Mouse (Mus musculus) liver, adult 2 months (tissue): ENCODE data around the gene Tenm2. TPM values are rescaled to one million over a fixed set of nuclear protein-coding genes. Genes with fewer than 3 reads are reported as not detected.

Experiments used
- DNase-seq: peaks from one replicate; pipeline ENCODE4 v3.0.0-alpha.2; 2011; ENCODE audit warnings: low read depth, low spot score; ENCODE audit errors: extremely low read depth
- H3K27ac ChIP-seq: fragments of 200-500 bp; replicated peaks from 2 replicates; pipeline ENCODE4 v1.5.1; 2012; ENCODE audit warnings: low read depth, mild to moderate bottlenecking, control low read depth, inconsistent platforms, low read length; ENCODE audit not compliant: insufficient read depth
- H3K27me3 ChIP-seq: fragments of 200-500 bp; 2 replicates; pipeline ENCODE4 v1.6.1; 2012; ENCODE audit warnings: mild to moderate bottlenecking, moderate library complexity, low read length, inconsistent platforms; ENCODE audit not compliant: control insufficient read depth, insufficient read depth
- H3K36me3 ChIP-seq: fragments of 200-500 bp; 2 replicates; pipeline ENCODE4 v1.6.1; 2012; ENCODE audit warnings: low read length, inconsistent platforms; ENCODE audit not compliant: control insufficient read depth, insufficient read depth
- H3K4me1 ChIP-seq: fragments of 200-500 bp; 2 replicates; pipeline ENCODE4 v1.6.1; 2011; ENCODE audit warnings: low read length; ENCODE audit not compliant: control insufficient read depth, insufficient read depth
- H3K4me3 ChIP-seq: fragments of 200-500 bp; 2 replicates; pipeline ENCODE4 v1.5.1; 2011; ENCODE audit warnings: low read depth, mild to moderate bottlenecking, control low read depth, low read length, moderate library complexity; ENCODE audit not compliant: insufficient read depth
- H3K79me2 ChIP-seq: fragments of 200-500 bp; 2 replicates; pipeline ENCODE4 v1.6.1; 2012; ENCODE audit warnings: inconsistent platforms, mild to moderate bottlenecking, low read length, moderate library complexity; ENCODE audit not compliant: control insufficient read depth, insufficient read depth
- H3K9ac ChIP-seq: fragments of 200-500 bp; 2 replicates; pipeline ENCODE4 v1.6.1; 2012; ENCODE audit warnings: low read depth, mild to moderate bottlenecking, control low read depth, inconsistent platforms, low read length
- CTCF ChIP-seq: fragments of 200-500 bp; IDR thresholded peaks from 2 replicates; pipeline ENCODE4 v1.5.1; 2011; ENCODE audit warnings: low read depth, low read length, control low read depth
- POLR2A ChIP-seq: fragments of 200-500 bp; IDR thresholded peaks from 2 replicates; pipeline ENCODE4 v1.6.1; 2011; ENCODE audit warnings: low read length, control low read depth; ENCODE audit not compliant: insufficient read depth; ENCODE audit errors: extremely low read depth
- WGBS: fragments of 180-500 bp; shearing (Covaris S2); methylation state at CpG from one replicate; pipeline ENCODE4 v1.1.7; 2018; 5-methylcytosine and 5-hydroxymethylcytosine counted together
- polyA plus RNA-seq: library from polyadenylated mRNA; depleted of rRNA; stranded (reverse); fragments of >200 nt; gene quantifications from 2 replicates; pipeline ENCODE4 v1.2.3, GENCODE M21; 2012
- total RNA-seq: library from RNA; depleted of rRNA; stranded (reverse); fragments of >200 nt; gene quantifications from 2 replicates; pipeline ENCODE4 v1.2.3, GENCODE M21; 2014

Tenm2 gene
- total and polyA plus RNA-seq, 2 experiments, result not detected

- Histone ChIP-seq H3K27ac (no peak overlapping the region), H3K79me2 (no peaks in the 10 kb centered on the region), H3K9ac (no peak overlapping the region), H3K27me3 (no peaks in the 10 kb centered on the region), H3K36me3 (no peaks in the 10 kb centered on the region), H3K4me1 (peaks cover 1% of the 10 kb centered on the region; the same call in 1 of the 2 replicates), H3K4me3 (no peak overlapping the region)
- no peak for DNase-seq
- 85% methylated on average over 2 of the region's 2 CpGs for WGBS
- TF ChIP-seq POLR2A (no peak), CTCF (no peak)
Observed at GRCm38 (mm10) chr11:37143478-37143877, 92.3 kb downstream of the Tenm2 start.

GRCm38 (mm10) chr11:37128893-37129292 is 106.9 kb downstream of the Tenm2 start:
- no peak for TF ChIP-seq CTCF
- TF ChIP-seq POLR2A, result no peak
- WGBS, result 84% methylated on average over 2 of the region's 2 CpGs
- H3K79me2 ChIP-seq, result no peaks in the 10 kb centered on the region

GRCm38 (mm10) chr11:37118058-37118457 is 117.7 kb downstream of the Tenm2 start:
- no peak for TF ChIP-seq POLR2A
- no peak for TF ChIP-seq CTCF
- H3K4me1 ChIP-seq, result no peaks in the 10 kb centered on the region
- H3K79me2 ChIP-seq, result no peaks in the 10 kb centered on the region
- DNase-seq, result peak; percentile 13
- no peak overlapping the region for H3K9ac ChIP-seq
- H3K36me3 ChIP-seq, result no peaks in the 10 kb centered on the region
- no peak overlapping the region for H3K27ac ChIP-seq
- H3K27me3 ChIP-seq, result no peaks in the 10 kb centered on the region
- no peak overlapping the region for H3K4me3 ChIP-seq

More at GRCm38 (mm10) chr11:37128893-37129292, 106.9 kb downstream of the Tenm2 start:
- no peak overlapping the region for H3K27ac ChIP-seq
- no peak overlapping the region for H3K9ac ChIP-seq
- H3K36me3 ChIP-seq, result no peaks in the 10 kb centered on the region
- no peak for DNase-seq
- no peaks in the 10 kb centered on the region for H3K27me3 ChIP-seq
- H3K4me1 ChIP-seq, result no peaks in the 10 kb centered on the region
- H3K4me3 ChIP-seq, result no peak overlapping the region

GRCm38 (mm10) chr11:37115188-37115587 is 120.6 kb downstream of the Tenm2 start:
- Histone ChIP-seq H3K4me3 (no peak overlapping the region), H3K4me1 (no peaks in the 10 kb centered on the region), H3K79me2 (no peaks in the 10 kb centered on the region), H3K36me3 (no peaks in the 10 kb centered on the region), H3K9ac (no peak overlapping the region), H3K27me3 (no peaks in the 10 kb centered on the region), H3K27ac (no peak overlapping the region)
- TF ChIP-seq POLR2A (no peak), CTCF (no peak)
- 65% methylated on average over 4 of the region's 4 CpGs for WGBS
- no peak for DNase-seq

GRCm38 (mm10) chr11:37107069-37107468 is 128.7 kb downstream of the Tenm2 start:
- no peaks in the 10 kb centered on the region for H3K79me2 ChIP-seq
- WGBS, result 65% methylated on average over 2 of the region's 2 CpGs
- H3K27me3 ChIP-seq, result no peaks in the 10 kb centered on the region
- DNase-seq, result no peak
- no peak overlapping the region for H3K27ac ChIP-seq
- H3K4me1 ChIP-seq, result no peaks in the 10 kb centered on the region
- H3K36me3 ChIP-seq, result no peaks in the 10 kb centered on the region
- H3K4me3 ChIP-seq, result no peak overlapping the region
- H3K9ac ChIP-seq, result no peak overlapping the region
- TF ChIP-seq POLR2A, result no peak
- no peak for TF ChIP-seq CTCF

- 66% methylated on average over 5 of the region's 5 CpGs for WGBS
- Histone ChIP-seq H3K27ac (no peak overlapping the region), H3K4me3 (no peak overlapping the region), H3K27me3 (no peaks in the 10 kb centered on the region), H3K79me2 (no peaks in the 10 kb centered on the region), H3K36me3 (no peaks in the 10 kb centered on the region), H3K4me1 (no peaks in the 10 kb centered on the region), H3K9ac (no peak overlapping the region)
- DNase-seq, result peak; percentile 4
- TF ChIP-seq POLR2A, result no peak
- TF ChIP-seq CTCF, result no peak
Observed at GRCm38 (mm10) chr11:37079403-37079802, 156.4 kb downstream of the Tenm2 start.
